Mouse (Mus musculus): ENCODE measurements around the gene Vegfa. TPM values are rescaled to one million over a fixed set of nuclear protein-coding genes. Genes with fewer than 3 reads are reported as not detected.

The Vegfa gene
- total RNA-seq, 2 experiments from 2014 or later = 92.2 to 97.0 TPM

DNA sequence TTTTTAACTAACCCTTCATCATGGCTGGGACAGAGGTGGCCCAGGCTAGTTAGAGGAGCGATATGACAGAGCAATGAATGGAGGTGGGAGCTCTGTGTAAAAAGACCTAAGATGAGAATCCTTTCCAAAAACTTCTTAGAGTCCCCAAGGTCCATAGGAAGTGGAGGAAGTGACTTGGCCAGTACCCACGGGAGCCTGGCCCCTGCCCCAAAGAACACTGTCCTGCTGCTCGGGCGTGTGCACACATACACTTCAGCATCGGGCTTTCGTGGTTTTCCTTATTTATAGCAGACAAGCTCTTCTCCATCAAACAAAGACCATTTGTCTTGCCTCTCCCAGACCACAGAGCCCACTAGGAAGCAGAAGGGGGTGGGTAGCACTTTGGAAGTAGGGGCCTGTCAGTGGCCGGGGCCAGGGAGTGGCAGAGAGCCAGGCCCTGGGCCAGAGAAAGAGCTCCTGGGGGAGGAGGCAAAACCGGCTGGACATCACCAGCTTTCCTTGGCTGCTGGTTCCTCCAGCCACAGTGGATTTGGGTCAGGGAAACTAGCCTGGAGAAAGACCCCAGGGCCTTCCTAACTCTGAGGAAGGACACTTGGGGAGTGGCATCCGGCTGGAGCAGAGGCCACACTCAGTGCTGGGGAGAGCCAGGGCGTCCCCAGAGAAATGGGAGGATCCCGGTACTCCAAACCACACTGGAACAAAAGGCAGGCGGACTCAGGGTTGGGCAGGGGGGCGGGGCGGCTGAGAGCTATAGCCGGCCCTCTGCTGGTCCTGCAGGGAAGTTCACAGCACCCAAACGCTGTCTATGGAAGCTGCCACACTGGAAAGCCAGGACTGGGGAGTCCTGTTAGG, 4.9 kb downstream of the Vegfa start:
- DNase-seq (ENCODE audit: low spot score in 2 of 2) = peak; percentile 63 to 73

- no peak for DNase-seq (ENCODE audit: low spot score in 2 of 2)
Measured at GRCm38 (mm10) chr17:46025927-46026668, 6.1 kb downstream of the Vegfa start.

DNA sequence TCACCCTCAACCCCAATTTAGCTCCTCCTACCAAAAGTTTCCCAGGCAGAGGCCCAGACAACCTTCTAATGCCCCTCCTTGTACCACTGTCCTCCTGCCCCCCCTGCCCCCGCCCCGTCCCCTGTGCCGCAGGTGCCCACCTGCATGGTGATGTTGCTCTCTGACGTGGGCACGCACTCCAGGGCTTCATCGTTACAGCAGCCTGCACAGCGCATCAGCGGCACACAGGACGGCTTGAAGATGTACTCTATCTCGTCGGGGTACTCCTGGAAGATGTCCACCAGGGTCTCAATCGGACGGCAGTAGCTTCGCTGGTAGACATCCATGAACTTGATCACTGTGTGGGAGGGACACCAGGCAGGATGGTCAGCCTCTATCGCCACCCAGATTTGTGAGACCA, 7.0 kb downstream of the Vegfa start:
- DNase-seq (ENCODE audit: low spot score in 2 of 2) = no peak

- DNase-seq (ENCODE audit: low spot score in 2 of 2) = no peak
Measured at GRCm38 (mm10) chr17:46024192-46024591, 8.0 kb downstream of the Vegfa start.

DNA sequence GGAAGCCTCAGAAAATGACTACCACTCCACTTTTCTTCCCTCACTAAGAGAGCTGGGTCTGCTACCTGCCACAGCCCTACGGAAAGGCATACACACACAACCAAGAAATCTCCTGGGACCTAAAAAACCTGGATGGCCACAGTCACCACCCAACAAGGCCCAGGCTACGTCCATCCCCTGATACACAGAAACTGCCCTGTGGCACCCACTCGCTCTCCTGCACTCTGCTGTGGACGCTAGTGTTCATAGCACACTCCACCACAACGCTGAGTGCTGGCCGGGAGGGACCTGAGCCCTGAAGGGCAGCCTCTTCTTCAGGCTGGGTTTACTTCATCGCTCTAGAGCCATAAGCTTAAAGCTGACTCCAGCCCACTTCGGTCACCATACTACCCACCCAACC, 8.6 kb downstream of the Vegfa start:
- no peak for DNase-seq (ENCODE audit: low spot score in 2 of 2)

DNA sequence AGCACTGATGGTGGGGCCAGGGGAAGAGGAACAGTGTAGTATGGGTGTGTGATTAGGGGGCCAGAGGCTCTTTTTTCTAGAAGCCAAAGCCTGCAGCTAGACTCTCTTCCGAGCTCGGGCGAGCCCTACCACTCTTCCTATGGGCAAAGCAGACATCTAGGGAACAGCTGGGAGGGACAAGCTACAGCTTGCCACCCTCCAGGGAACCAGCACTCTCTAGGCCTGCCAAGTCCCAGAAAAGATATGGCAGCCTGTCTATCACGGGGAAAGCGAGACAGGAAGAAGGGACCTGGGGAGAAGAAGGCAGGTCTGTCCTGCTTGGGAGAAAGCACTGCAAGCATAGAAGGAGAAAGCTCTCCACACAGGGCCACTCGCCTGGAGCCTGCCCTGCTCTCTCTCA, 9.2 kb downstream of the Vegfa start:
- DNase-seq (ENCODE audit: low spot score in 2 of 2) = no peak

- DNase-seq (ENCODE audit: low spot score in 2 of 2) = no peak
Measured at GRCm38 (mm10) chr17:46022427-46022826, 9.7 kb downstream of the Vegfa start.

DNA sequence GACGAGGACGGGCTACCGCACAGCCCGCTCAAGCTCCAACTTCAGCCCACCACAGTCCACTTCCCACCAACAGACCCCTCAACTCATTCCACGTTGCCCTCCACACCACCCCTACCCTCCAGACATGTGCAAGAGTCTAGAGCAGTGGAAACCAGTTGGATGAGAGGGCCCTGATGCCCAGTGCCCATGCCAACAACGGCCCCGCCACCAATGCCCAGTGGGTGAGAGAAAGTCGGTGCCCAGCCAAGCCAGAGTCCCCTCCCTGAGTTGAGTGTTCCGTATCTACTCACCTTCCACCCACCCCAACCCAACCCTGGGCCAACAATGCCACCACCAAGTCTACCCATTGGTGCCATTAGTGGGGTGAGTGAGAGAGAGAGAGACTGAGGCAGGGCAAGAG, 10.4 kb downstream of the Vegfa start:
- no peak for DNase-seq (ENCODE audit: low spot score in 2 of 2)

DNA sequence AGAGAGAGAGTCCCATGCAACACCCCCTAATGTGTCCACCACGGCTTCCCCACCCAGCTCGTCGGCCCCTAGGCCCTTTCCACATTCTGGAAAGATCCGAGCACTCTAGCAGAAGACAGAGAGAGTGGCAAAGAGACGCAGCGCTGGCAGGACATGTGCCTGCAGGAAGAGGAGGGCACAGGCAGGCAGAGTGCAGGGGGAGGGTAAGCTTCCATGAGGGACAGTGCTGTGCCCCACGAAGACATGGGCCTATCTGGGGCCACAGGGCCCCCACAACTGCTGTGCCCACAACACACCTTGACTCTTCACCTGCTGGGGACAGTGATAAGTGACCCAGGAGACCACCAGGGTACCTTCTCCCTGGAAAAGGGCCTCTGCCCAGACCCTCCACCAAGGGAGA, 11.0 kb downstream of the Vegfa start:
- no peak for DNase-seq (ENCODE audit: low spot score in 2 of 2)

GRCm38 (mm10) chr17:46020579-46020978, 11.6 kb downstream of the Vegfa start:
- DNase-seq (ENCODE audit: low spot score in 2 of 2) = no peak

- no peak for DNase-seq (ENCODE audit: low spot score in 2 of 2)
Measured at GRCm38 (mm10) chr17:46018736-46019004, 13.5 kb downstream of the Vegfa start.

DNA sequence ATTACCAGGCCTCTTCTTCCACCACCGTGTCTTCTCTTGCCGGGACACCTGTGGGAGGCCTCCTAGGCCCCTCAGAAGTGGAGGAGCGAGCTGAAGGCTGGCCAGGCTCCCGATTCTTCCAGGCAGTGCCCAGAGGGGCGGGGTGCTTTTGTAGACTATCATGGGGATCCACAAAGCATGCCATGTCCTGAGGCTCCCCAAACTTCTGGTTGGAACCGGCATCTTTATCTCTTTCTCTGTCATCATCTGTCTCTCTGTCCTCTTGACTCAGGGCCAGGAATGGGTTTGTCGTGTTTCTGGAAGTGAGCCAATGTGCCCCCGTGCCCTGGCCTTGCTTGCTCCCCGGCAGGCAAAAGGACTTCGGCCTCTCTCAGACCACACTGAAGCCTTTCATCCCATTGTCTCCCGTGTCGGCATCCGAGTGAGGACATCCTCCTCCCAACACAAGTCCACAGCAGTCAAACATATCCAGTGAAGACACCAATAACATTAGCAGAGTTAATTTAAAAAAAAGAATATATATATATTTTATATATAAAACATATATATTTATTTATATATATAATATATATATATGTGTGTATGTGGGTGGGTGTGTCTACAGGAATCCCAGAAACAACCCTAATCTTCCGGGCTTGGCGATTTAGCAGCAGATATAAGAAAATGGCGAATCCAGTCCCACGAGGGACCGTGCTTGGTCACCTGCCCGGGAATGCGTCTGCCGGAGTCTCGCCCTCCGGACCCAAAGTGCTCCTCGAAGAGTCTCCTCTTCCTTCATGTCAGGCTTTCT, 14.0 kb downstream of the Vegfa start:
- no peak for DNase-seq (ENCODE audit: low spot score in 2 of 2)

DNA sequence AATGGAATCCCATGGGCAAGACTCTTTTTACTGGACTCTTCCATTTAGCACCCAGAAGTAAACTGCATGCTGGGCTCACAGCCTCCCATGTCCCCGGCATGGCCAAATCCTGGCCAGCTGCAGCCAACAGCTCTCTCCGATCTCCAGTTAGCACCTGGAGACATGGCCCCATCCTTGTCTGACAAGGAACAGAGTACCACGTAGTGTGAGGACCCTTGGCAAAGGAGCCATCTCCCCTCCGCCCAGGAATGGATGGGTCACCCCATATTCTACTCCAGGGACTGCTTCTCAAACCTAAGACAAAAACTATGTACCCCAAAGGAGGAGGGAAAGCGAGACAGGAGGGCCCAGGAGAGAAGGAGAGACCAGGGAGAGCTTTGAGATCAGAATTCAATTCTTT, 15.6 kb downstream of the Vegfa start:
- DNase-seq (ENCODE audit: low spot score in 2 of 2) = no peak

DNA sequence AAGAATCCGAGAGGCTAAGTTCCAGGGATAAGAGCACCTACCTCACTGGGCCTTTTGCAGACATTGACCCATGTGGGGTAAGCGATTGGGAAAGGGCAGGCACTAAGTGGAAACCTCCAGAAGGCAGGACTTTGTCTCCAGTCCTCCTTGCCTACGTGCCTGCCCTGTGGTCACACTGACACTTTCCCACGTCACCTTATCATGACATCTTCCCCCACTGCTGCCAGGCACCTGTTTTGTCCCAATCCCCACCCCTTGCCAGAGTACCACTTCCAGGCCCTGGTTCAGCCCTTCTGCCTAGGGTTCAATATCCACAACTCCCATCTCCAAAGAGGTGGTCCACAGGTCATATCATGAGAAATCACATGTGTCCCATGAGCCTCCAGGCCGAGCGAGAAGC, 16.2 kb downstream of the Vegfa start:
- DNase-seq (ENCODE audit: low spot score in 2 of 2) = no peak

- DNase-seq (ENCODE audit: low spot score in 2 of 2) = no peak
Measured at GRCm38 (mm10) chr17:46014935-46015334, 17.2 kb downstream of the Vegfa start.

- no peak for DNase-seq (ENCODE audit: low spot score in 2 of 2)
Measured at GRCm38 (mm10) chr17:46013549-46013948, 18.6 kb downstream of the Vegfa start.

DNA sequence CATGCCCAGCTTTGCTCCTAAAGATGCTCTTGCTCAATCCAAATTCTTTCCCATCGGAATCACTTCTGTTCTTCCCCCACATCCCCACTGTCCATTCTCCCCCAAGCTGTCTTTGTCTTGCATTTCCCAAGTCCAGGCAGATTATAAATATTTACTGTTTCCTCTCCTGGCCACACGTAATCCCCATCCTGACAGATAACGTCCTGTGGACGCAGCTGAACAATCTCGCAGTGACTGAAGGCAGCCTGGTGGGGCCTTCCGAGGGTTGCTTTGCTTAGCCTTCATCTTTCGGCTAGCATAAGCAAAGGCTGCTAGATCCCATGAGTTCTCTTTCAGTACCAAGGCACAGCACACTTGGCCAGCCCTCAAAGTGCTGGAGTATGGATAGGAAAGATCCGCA, 20.0 kb downstream of the Vegfa start:
- DNase-seq (ENCODE audit: low spot score in 2 of 2) = no peak

DNA sequence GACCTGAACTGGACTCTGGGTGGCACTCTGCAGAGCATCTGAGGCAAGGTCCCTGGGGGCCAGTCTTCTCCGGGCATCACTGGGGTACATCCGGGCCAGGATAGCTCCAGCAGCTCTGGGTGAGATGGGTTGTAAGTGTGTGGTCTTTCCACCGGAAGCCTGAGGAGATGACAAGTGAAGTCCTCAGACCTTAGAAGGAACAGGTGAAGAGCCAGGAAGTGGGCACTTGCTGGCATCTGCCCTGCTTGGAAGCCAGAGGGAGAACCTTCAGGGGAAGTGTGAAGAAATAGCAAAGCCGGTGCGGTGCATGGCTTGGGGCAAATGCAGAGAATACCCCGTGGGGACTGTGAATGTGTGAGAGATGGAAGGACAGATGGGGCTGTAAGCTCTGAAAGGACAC, 21.7 kb downstream of the Vegfa start:
- no peak for DNase-seq (ENCODE audit: low spot score in 2 of 2)

DNA sequence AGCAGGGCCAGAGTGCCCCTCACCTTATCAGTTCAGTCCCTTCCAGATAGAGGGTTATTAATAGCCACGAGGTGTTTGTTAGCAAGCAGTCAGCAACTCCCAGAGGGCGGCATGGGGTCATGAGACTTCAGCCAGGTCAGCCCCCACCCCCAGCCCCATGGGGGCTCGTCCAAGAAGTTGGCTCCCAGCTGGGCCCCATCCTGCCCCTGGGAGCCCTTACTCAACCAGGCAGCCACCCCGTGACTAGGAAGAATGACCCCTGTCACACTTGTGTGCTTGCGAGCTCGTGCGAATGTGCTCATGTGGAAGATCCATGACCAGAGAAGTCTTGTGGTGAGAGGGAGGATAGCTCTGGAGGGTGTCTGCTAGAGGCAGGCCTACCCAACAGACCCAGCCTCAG, 23.0 kb downstream of the Vegfa start:
- DNase-seq (ENCODE audit: low spot score in 2 of 2) = no peak

GRCm38 (mm10) chr17:46005458-46005857, 26.7 kb downstream of the Vegfa start:
- no peak for DNase-seq (ENCODE audit: low spot score in 2 of 2)

GRCm38 (mm10) chr17:46004482-46004881, 27.7 kb downstream of the Vegfa start:
- no peak for DNase-seq (ENCODE audit: low spot score in 2 of 2)
